Mouse (Mus musculus) MEL (cell line): ENCODE results near the gene Ppa1. TPM values are rescaled to one million over a fixed set of nuclear protein-coding genes. Genes with fewer than 3 reads are reported as not detected.

Experiments
- DNase-seq: peaks from one replicate; pipeline ENCODE4 v3.0.0; 2011; ENCODE audit warnings: low read depth, low spot score
- H3K27ac ChIP-seq: 2 replicates; pipeline ENCODE4 v1.5.1; 2012; ENCODE audit warnings: low read depth, mild to moderate bottlenecking, control low read depth, low read length, moderate library complexity; ENCODE audit not compliant: control insufficient read depth
- H3K27me3 ChIP-seq, 2 experiments: fragments of 150-350 bp in 1 of 2; sonication (generic) in 1 of 2; 2 replicates each; pipeline ENCODE4 v1.6.1; 2012; ENCODE audit warnings: low read length in 2 of 2, mild to moderate bottlenecking in 2 of 2, improper control_type of control experiment in 1 of 2, moderate library complexity in 1 of 2; ENCODE audit not compliant: insufficient read depth in 2 of 2, control insufficient read depth in 1 of 2
- H3K36me3 ChIP-seq, 2 experiments: 2 replicates each; pipeline ENCODE4 v1.6.1; 2012 to 2014; ENCODE audit warnings: low read length in 2 of 2, improper control_type of control experiment in 1 of 2, inconsistent platforms in 1 of 2, mild to moderate bottlenecking in 1 of 2; ENCODE audit not compliant: insufficient read depth in 2 of 2, control insufficient read depth in 1 of 2
- H3K4me1 ChIP-seq, 2 experiments: fragments of 150-350 bp in 1 of 2; sonication (generic) in 1 of 2; 2 replicates each; pipeline ENCODE4 v1.6.1; 2012; ENCODE audit warnings: low read length in 2 of 2, improper control_type of control experiment in 1 of 2, mild to moderate bottlenecking in 1 of 2; ENCODE audit not compliant: insufficient read depth in 2 of 2, control insufficient read depth in 1 of 2
- H3K4me3 ChIP-seq, 2 experiments: fragments of 150-350 bp in 1 of 2; sonication (generic) in 1 of 2; 2 replicates each; pipeline ENCODE4 v1.5.1; 2012; ENCODE audit warnings: low read depth in 2 of 2, low read length in 2 of 2, mild to moderate bottlenecking in 2 of 2, moderate library complexity in 2 of 2, control low read depth in 1 of 2, improper control_type of control experiment in 1 of 2; ENCODE audit not compliant: control insufficient read depth in 1 of 2, insufficient read depth in 1 of 2
- H3K79me2 ChIP-seq: 2 replicates; pipeline ENCODE4 v1.6.1; 2012; ENCODE audit warnings: mild to moderate bottlenecking, low read length, moderate library complexity; ENCODE audit not compliant: control insufficient read depth, poor library complexity, insufficient read depth
- H3K9ac ChIP-seq: 2 replicates; pipeline ENCODE4 v1.6.1; 2012; ENCODE audit warnings: low read depth, mild to moderate bottlenecking, control low read depth, low read length, moderate library complexity; ENCODE audit not compliant: control insufficient read depth, poor library complexity, severe bottlenecking
- H3K9me3 ChIP-seq: fragments of 150-350 bp; sonication (generic); replicated peaks from 2 replicates; pipeline ENCODE4 v1.6.1; 2012; ENCODE audit warnings: mild to moderate bottlenecking, low read length, improper control_type of control experiment, moderate library complexity; ENCODE audit not compliant: insufficient read depth
- CHD2 ChIP-seq: IDR thresholded peaks from 2 replicates; pipeline ENCODE4 v1.6.1; 2011; ENCODE audit warnings: low read length, improper control_type of control experiment
- E2F4 ChIP-seq: IDR thresholded peaks from 2 replicates; pipeline ENCODE4 v1.6.1; 2011; ENCODE audit warnings: low read depth, low read length, improper control_type of control experiment, borderline replicate concordance
- EP300 ChIP-seq, 2 experiments: IDR thresholded peaks; 2 replicates each; pipeline ENCODE4 v1.6.1; 2011; ENCODE audit warnings: improper control_type of control experiment in 2 of 2, low read length in 2 of 2, low read depth in 1 of 2, mild to moderate bottlenecking in 1 of 2
- ETS1 ChIP-seq: IDR thresholded peaks from 2 replicates; pipeline ENCODE4 v1.6.1; 2012; ENCODE audit warnings: low read depth, mild to moderate bottlenecking, inconsistent platforms, low read length, improper control_type of control experiment, moderate library complexity
- GABPA ChIP-seq: IDR thresholded peaks from 2 replicates; pipeline ENCODE4 v1.6.1; 2012; ENCODE audit warnings: low read depth, mild to moderate bottlenecking, inconsistent platforms, low read length, improper control_type of control experiment, moderate library complexity
- GATA1 ChIP-seq: IDR thresholded peaks from 2 replicates; pipeline ENCODE4 v1.6.1; 2011; ENCODE audit warnings: low read depth, low read length, improper control_type of control experiment
- HCFC1 ChIP-seq: IDR thresholded peaks from 2 replicates; pipeline ENCODE4 v1.6.1; 2012; ENCODE audit warnings: low read depth, mild to moderate bottlenecking, inconsistent platforms, low read length, improper control_type of control experiment, moderate library complexity
- JUND ChIP-seq: IDR thresholded peaks from 2 replicates; pipeline ENCODE4 v1.6.1; 2011; ENCODE audit warnings: low read depth, mild to moderate bottlenecking, improper control_type of control experiment, low read length
- MAFK ChIP-seq: IDR thresholded peaks from 2 replicates; pipeline ENCODE4 v1.6.1; 2011; ENCODE audit warnings: low read depth, mild to moderate bottlenecking, low read length, improper control_type of control experiment, borderline replicate concordance
- MAX ChIP-seq: IDR thresholded peaks from 2 replicates; pipeline ENCODE4 v1.6.1; 2011; ENCODE audit warnings: low read length, improper control_type of control experiment
- MAZ ChIP-seq: IDR thresholded peaks from 2 replicates; pipeline ENCODE4 v1.6.1; 2012; ENCODE audit warnings: low read depth, mild to moderate bottlenecking, inconsistent platforms, low read length, improper control_type of control experiment
- MEF2A ChIP-seq: IDR thresholded peaks from 2 replicates; pipeline ENCODE4 v1.6.1; 2014; ENCODE audit warnings: low read depth, mild to moderate bottlenecking, inconsistent platforms, low read length, improper control_type of control experiment; ENCODE audit not compliant: poor library complexity, insufficient replicate concordance, severe bottlenecking; ENCODE audit errors: extremely low read depth
- MXI1 ChIP-seq: IDR thresholded peaks from 2 replicates; pipeline ENCODE4 v1.6.1; 2011; ENCODE audit warnings: mild to moderate bottlenecking, low read depth, low read length, improper control_type of control experiment
- MYB ChIP-seq: IDR thresholded peaks from 2 replicates; pipeline ENCODE4 v1.6.1; 2011; ENCODE audit warnings: mild to moderate bottlenecking, low read depth, low read length, improper control_type of control experiment
- POLR2AphosphoS2 ChIP-seq: IDR thresholded peaks from 2 replicates; pipeline ENCODE4 v1.6.1; 2011; ENCODE audit warnings: low read length, improper control_type of control experiment
- RAD21 ChIP-seq: IDR thresholded peaks from 2 replicates; pipeline ENCODE4 v1.6.1; 2011; ENCODE audit warnings: mild to moderate bottlenecking, low read depth, low read length, improper control_type of control experiment
- RCOR1 ChIP-seq: IDR thresholded peaks from 2 replicates; pipeline ENCODE4 v1.6.1; 2012; ENCODE audit warnings: low read depth, mild to moderate bottlenecking, inconsistent platforms, low read length, improper control_type of control experiment
- SMC3 ChIP-seq: IDR thresholded peaks from 2 replicates; pipeline ENCODE4 v1.6.1; 2011; ENCODE audit warnings: low read depth, low read length, improper control_type of control experiment
- TAL1 ChIP-seq: IDR thresholded peaks from 2 replicates; pipeline ENCODE4 v1.6.1; 2012; ENCODE audit warnings: mild to moderate bottlenecking, inconsistent platforms, low read length, moderate library complexity, mixed read lengths
- USF1 ChIP-seq: IDR thresholded peaks from 2 replicates; pipeline ENCODE4 v1.6.1; 2014; ENCODE audit warnings: low read depth, mild to moderate bottlenecking, inconsistent platforms, low read length, improper control_type of control experiment, moderate library complexity
- USF2 ChIP-seq, 2 experiments: IDR thresholded peaks; 2 replicates each; pipeline ENCODE4 v1.6.1; 2011 to 2012; ENCODE audit warnings: improper control_type of control experiment in 2 of 2, low read length in 2 of 2, borderline replicate concordance in 1 of 2, inconsistent platforms in 1 of 2, low read depth in 1 of 2, mild to moderate bottlenecking in 1 of 2; ENCODE audit not compliant: insufficient read depth in 1 of 2
- polyA plus RNA-seq, 2 experiments: library from polyadenylated mRNA; stranded (reverse) in 1 of 2; unstranded in 1 of 2; fragments of >175 nt in 1 of 2; fragments of >200 nt in 1 of 2; gene quantifications; 2 replicates each; pipeline versions ENCODE4 v1.2.1 to v1.2.4; 2012; ENCODE audit warnings: low replicate concordance in 2 of 2, low read depth in 1 of 2; ENCODE audit not compliant: insufficient read length in 2 of 2, insufficient read depth in 1 of 2, missing spikeins in 1 of 2
- total RNA-seq: library from RNA; depleted of rRNA; stranded (reverse); fragments of 300-350 nt; gene quantifications from 2 replicates; pipeline ENCODE4 v1.2.3, GENCODE M21; 2012

Ppa1 gene
- total and polyA plus RNA-seq, 3 experiments, result 197 to 201 TPM; not detected in 1

DNA sequence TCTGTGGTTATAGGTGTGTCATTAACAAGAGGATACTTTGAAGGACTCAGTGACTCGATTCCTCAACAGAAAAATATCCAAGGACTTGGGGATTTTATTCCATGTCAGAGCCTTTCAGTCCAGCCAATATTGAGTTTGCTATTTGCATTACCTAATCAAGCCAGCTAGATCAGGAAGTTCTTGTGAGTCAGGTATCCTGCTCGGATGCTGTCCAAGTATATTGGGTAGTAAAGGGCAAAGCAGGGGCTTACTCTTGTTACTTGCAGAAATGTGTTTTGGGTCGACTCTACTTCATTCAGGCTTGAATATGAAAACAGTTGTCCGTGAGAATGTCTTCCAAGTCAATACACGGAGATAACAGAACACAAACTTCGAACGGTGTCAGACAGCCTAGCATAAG is 6.3 kb downstream of the Ppa1 start:
- DNase-seq, result no peak
- no peaks in the 10 kb centered on the region for H3K9me3 ChIP-seq
- H3K79me2 ChIP-seq, result peaks cover 11% of the 10 kb centered on the region
- no peak overlapping the region for H3K27ac ChIP-seq
- peaks cover 8 to 10% of the 10 kb centered on the region in 2 experiments for H3K36me3 ChIP-seq
- no peak for TF ChIP-seq USF2 (IDR thresholded peaks at IDR 0.05; ENCODE audit: borderline replicate concordance in 1 of 2, insufficient read depth in 1 of 2, low read depth in 1 of 2, low read length in 2 of 2)
- TF ChIP-seq JUND, result no peak
- no peak for TF ChIP-seq SMC3
- no peak for TF ChIP-seq GABPA
- no peak for TF ChIP-seq USF1
- no peak for TF ChIP-seq MAFK
- no peak for TF ChIP-seq ETS1
- no peak for TF ChIP-seq HCFC1
- TF ChIP-seq GATA1, result no peak
- TF ChIP-seq MYB, result no peak
- TF ChIP-seq E2F4, result no peak
- no peak for TF ChIP-seq MXI1
- H3K4me1 ChIP-seq, result no peaks in the 10 kb centered on the region; a peak in 1 of 4 replicates
- no peaks in the 10 kb centered on the region for H3K27me3 ChIP-seq
- H3K9ac ChIP-seq, result no peak overlapping the region
- no peak overlapping the region for H3K4me3 ChIP-seq

- no peaks in the 10 kb centered on the region for H3K4me1 ChIP-seq
- H3K79me2 ChIP-seq, result peaks cover 8% of the 10 kb centered on the region
- H3K27me3 ChIP-seq, result no peaks in the 10 kb centered on the region
- H3K36me3 ChIP-seq, result peaks cover 4 to 10% of the 10 kb centered on the region in 2 experiments
- no peak for DNase-seq
- no peak overlapping the region for H3K27ac ChIP-seq
- no peak overlapping the region for H3K9ac ChIP-seq
- TF ChIP-seq EP300 (IDR thresholded peaks at IDR 0.05; ENCODE audit: low read depth in 1 of 2, low read length in 2 of 2), result no peak
- TF ChIP-seq MEF2A, result no peak
- no peak for TF ChIP-seq RCOR1
- TF ChIP-seq TAL1, result no peak
- no peak for TF ChIP-seq RAD21
- no peak for TF ChIP-seq CHD2
- no peak for TF ChIP-seq USF2 (IDR thresholded peaks at IDR 0.05; ENCODE audit: borderline replicate concordance in 1 of 2, insufficient read depth in 1 of 2, low read depth in 1 of 2, low read length in 2 of 2)
- no peak for TF ChIP-seq POLR2AphosphoS2
- TF ChIP-seq MAX, result no peak
- no peak for TF ChIP-seq MAZ
- H3K4me3 ChIP-seq, result no peak overlapping the region
- no peaks in the 10 kb centered on the region for H3K9me3 ChIP-seq
These were observed 6.8 kb downstream of the Ppa1 start for GRCm38 (mm10) chr10:61655188-61655587.
